Mouse (Mus musculus): ENCODE results near the gene Slc26a1. TPM values are rescaled to one million over a fixed set of nuclear protein-coding genes. Genes with fewer than 3 reads are reported as not detected.

Gene Slc26a1
- polyA plus RNA-seq, 1 experiment from 2014 or later: 0.61 TPM

DNA sequence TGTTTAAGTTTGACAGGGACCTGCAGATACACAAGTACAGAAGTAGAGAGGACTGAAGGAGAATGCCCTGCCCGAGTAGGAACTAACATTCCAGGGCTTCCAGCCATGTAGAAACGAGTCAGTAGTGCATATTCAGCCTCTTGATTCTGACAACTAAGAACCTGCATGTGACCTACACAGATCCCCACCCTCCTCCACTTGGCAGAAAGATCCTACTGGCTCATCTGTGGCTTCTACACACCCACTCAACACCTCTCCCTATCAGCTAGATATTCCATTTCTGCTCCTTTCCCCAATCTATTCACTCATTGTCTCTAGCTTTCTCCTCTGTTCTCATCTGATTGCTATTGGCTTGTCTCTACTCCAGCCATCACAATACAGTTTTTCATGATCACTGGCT is 53.5 kb downstream of the Slc26a1 start:
- no peak overlapping the region for H3K4me3 ChIP-seq
- 88% methylated on average over 2 of the region's 2 CpGs for WGBS
- H3K9me3 ChIP-seq (replicated peaks): no peaks in the 10 kb centered on the region
- no peaks in the 10 kb centered on the region for H3K4me1 ChIP-seq
- H3K36me3 ChIP-seq: peaks cover 69% of the 10 kb centered on the region
- no peaks in the 10 kb centered on the region for H3K27me3 ChIP-seq (ENCODE audit: low read depth, poor library complexity, severe bottlenecking)
- DNase-seq (ENCODE audit: low spot score): no peak
- no peak overlapping the region for H3K27ac ChIP-seq

Other genes with a start within 250 kb of the Slc26a1 start
- 385 and 399 TPM in 2 replicates for gene Atp5k, start 241.1 kb downstream of the Slc26a1 start, polyA plus RNA-seq (2016; fragmentation: Nextera tagmentation; extraction: Ambion mirVana)
- 0.09 and 0.20 TPM in 2 replicates for gene Mfsd7a, start 226.7 kb downstream of the Slc26a1 start, polyA plus RNA-seq (2016; fragmentation: Nextera tagmentation; extraction: Ambion mirVana)
- gene Pcgf3, start 214.3 kb downstream of the Slc26a1 start, polyA plus RNA-seq (2016; fragmentation: Nextera tagmentation; extraction: Ambion mirVana): 24.1 and 27.1 TPM in 2 replicates
- 0.14 and 0.30 TPM in 2 replicates for gene Cplx1, start 125.5 kb downstream of the Slc26a1 start, polyA plus RNA-seq (2016; fragmentation: Nextera tagmentation; extraction: Ambion mirVana)
- 56.1 and 62.0 TPM in 2 replicates for gene Gak, start 45.8 kb downstream of the Slc26a1 start, polyA plus RNA-seq (2016; fragmentation: Nextera tagmentation; extraction: Ambion mirVana)
- gene Tmem175, start 45.8 kb downstream of the Slc26a1 start, polyA plus RNA-seq (2016; fragmentation: Nextera tagmentation; extraction: Ambion mirVana): 12.3 and 15.7 TPM in 2 replicates
- gene Idua, start 15.2 kb downstream of the Slc26a1 start, polyA plus RNA-seq (2016; fragmentation: Nextera tagmentation; extraction: Ambion mirVana): 9.6 and 11.8 TPM in 2 replicates
- gene Dgkq, start 5.9 kb downstream of the Slc26a1 start, polyA plus RNA-seq (2016; fragmentation: Nextera tagmentation; extraction: Ambion mirVana): 10.6 and 13.4 TPM in 2 replicates
- 35.9 and 43.1 TPM in 2 replicates for gene Fgfrl1, start 16.8 kb upstream of the Slc26a1 start, polyA plus RNA-seq (2016; fragmentation: Nextera tagmentation; extraction: Ambion mirVana)
- 0.40 and 0.44 TPM in 2 replicates for gene Rnf212, start 99.4 kb upstream of the Slc26a1 start, polyA plus RNA-seq (2016; fragmentation: Nextera tagmentation; extraction: Ambion mirVana)
- gene Tmed11, start 119.8 kb upstream of the Slc26a1 start, polyA plus RNA-seq (2016; fragmentation: Nextera tagmentation; extraction: Ambion mirVana): not detected in 2 replicates
- gene Vmn2r8, start 133.3 kb upstream of the Slc26a1 start, polyA plus RNA-seq (2016; fragmentation: Nextera tagmentation; extraction: Ambion mirVana): not detected in 2 replicates
- gene Vmn2r9, start 177.0 kb upstream of the Slc26a1 start, polyA plus RNA-seq (2016; fragmentation: Nextera tagmentation; extraction: Ambion mirVana): not detected in 2 replicates

Measured in limb, embryonic 10.5 days (tissue).